Mouse (Mus musculus): ENCODE measurements around the gene Lpgat1. TPM values are rescaled to one million over a fixed set of nuclear protein-coding genes. Genes with fewer than 3 reads are reported as not detected.

Lpgat1 gene
- 1 to 10 TPM; 1.9 to 7.3 TPM for polyA plus RNA-seq (2012; fragmentation: generic; extraction: Trizol)

DNA sequence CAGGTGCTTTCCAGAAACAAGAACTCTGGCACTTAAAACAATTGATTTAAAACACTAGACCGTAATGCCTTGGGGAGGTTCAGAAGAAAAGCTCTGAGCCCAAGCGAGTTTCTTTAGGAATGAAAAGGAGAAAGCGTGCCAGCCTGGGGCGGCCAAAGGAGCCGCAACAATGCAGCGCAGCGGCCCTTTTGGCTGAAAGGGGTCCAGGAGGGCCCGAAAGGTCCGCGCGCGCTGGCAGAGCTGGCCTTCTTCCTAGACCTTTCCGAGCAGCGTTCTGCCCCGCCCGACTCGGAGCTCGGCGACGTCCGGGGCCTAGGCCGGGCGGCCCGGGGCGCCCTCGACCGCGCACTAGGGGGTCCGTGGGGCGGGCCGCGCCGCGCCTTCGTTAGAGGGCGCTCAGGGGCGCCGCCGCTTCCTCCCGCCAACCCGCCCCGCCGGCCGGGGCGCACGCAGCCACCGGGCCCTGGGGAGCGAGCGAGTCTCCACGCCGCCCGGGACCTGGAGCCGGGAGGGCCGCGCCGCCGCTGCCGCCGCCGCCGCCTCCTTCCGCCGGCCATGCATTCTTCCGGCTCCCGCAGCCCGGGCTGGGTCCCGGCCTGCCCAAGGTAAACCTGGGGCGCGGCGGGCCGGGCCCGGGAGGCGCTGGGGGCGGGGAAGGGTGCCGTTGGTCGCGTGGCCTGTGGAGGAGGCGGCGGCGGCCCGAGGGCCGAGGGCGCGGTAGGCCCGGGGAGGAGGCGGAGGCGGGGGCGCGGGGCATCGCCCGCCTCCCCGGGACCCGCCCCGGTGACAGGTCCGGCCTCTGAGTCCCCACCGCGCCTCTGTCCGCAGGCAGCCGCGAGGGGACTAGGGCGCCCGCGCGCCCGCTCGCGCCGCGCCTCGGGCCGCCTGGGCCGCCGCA, at the start of gene Lpgat1:
Gene Lpgat1, plus strand, starts transcription at position 234 of the 898 bp plus-strand sequence.

GRCm38 (mm10) chr1:191821326-191822091, 103.9 kb downstream of the Lpgat1 start, which contains the start of gene Nek2:
Gene Nek2, plus strand, starts transcription at chr1:191821444.

Other genes with a start within 250 kb of the Lpgat1 start
- gene Dtl, start 142.3 kb upstream of the Lpgat1 start, polyA plus RNA-seq (2012; fragmentation: generic; extraction: Trizol): 1 to 10 TPM in 1 of 2 experiments, under 1 TPM in 1; 0.75 to 2.3 TPM
- 10 to 100 TPM in 1 of 2 experiments, 1 to 10 TPM in 1; 6.6 to 13.3 TPM for gene Ints7, start 142.2 kb upstream of the Lpgat1 start, polyA plus RNA-seq (2012; fragmentation: generic; extraction: Trizol)
- gene Nek2, start 103.6 kb downstream of the Lpgat1 start, polyA plus RNA-seq (2012; fragmentation: generic; extraction: Trizol): 10 to 100 TPM in 1 of 2 experiments, 1 to 10 TPM in 1; 5.6 to 20.4 TPM
- 1 to 10 TPM in 1 of 2 experiments, under 1 TPM in 1; 0.27 to 1.9 TPM for gene Slc30a1, start 188.9 kb downstream of the Lpgat1 start, polyA plus RNA-seq (2012; fragmentation: generic; extraction: Trizol)

Data from C3H10T1/2 (cell line).